Mouse (Mus musculus): ENCODE measurements around the gene Sec24b. TPM values are rescaled to one million over a fixed set of nuclear protein-coding genes. Genes with fewer than 3 reads are reported as not detected.

Gene Sec24b
- polyA plus RNA-seq, 1 experiment = 38.6 TPM

Other genes starting within 250 kb of the Sec24b start
- not detected in 2 replicates for gene Rrh, start 239.0 kb downstream of the Sec24b start, polyA plus RNA-seq (2012; rRNA removed)
- gene Gar1, start 230.2 kb downstream of the Sec24b start, polyA plus RNA-seq (2012; rRNA removed) = 15.6 and 26.2 TPM in 2 replicates
- 3.6 and 6.8 TPM in 2 replicates for gene Cfi, start 225.7 kb downstream of the Sec24b start, polyA plus RNA-seq (2012; rRNA removed)
- gene Pla2g12a, start 182.9 kb downstream of the Sec24b start, polyA plus RNA-seq (2012; rRNA removed) = 183 and 235 TPM in 2 replicates
- 38.8 and 42.3 TPM in 2 replicates for gene Casp6, start 160.1 kb downstream of the Sec24b start, polyA plus RNA-seq (2012; rRNA removed)
- gene Mcub, start 91.3 kb downstream of the Sec24b start, polyA plus RNA-seq (2012; rRNA removed) = 5.9 and 8.7 TPM in 2 replicates
- gene Col25a1, start 69.9 kb upstream of the Sec24b start, polyA plus RNA-seq (2012; rRNA removed) = 0.15 and 0.20 TPM in 2 replicates

All from gonadal fat pad, adult 2 months (tissue).